Mouse (Mus musculus) spleen, adult 12 weeks (tissue): ENCODE measurements around the gene Tbc1d22a.
"Not testable (repeated sequence)": the region's sequence is repeated elsewhere in the genome, so short reads cannot be mapped to it uniquely, and the experiment has no call there.

Experiments
- DNase-seq: peaks from one replicate; pipeline ENCODE4 v3.0.0; 2022; ENCODE audit warnings: low spot score

Gene Tbc1d22a

DNA sequence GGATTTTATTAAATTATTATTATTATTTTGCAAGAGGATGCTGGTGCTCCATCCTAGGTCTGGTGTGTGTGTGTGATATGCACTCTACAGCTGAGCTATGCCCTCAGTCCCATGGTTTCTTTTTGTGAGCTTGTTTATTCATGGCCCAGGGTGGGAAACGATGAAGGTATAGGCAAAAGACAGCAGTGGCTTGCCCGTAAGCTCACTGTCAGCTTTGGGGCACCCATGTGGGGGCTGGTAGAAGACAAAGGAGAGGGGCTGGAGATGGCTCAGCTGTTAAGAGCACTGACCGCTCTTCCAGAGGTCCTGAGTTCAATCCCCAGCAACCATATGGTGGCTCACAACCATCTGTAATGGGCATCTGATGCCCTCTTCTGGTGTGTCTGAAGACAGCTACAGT, 32.9 kb upstream of the Tbc1d22a start:
- not testable (repeated sequence) for DNase-seq

DNA sequence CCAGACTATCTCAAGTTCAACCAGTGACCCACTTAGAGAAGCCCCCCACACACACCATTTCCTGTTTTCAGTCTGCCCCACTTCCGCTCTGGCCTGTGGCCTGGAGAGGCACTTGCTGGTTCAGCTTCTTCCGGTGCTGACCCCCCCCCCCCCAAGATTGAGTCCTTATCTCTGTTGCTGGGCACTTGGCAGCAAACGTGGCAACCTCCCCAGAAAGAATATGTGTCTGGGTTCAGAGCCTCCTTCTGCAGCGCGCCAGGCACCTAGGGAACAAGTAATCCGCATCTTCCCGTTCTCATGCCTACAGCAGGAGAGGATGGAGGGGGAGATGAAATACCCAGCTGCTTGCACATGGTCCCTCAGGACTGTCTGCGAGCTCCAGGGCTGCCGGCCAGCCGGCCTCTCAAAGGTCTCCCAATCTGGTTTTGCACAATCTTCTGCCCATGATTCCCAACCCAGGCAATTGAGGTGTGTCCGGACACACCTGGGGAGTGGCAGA, 32.3 kb upstream of the Tbc1d22a start:
- no peak for DNase-seq

- peak; percentile 63 for DNase-seq
These were observed 31.6 kb upstream of the Tbc1d22a start for GRCm38 (mm10) chr15:86182646-86183045.

GRCm38 (mm10) chr15:86183484-86183883, 30.8 kb upstream of the Tbc1d22a start:
- no peak for DNase-seq

GRCm38 (mm10) chr15:86184071-86184470, 30.2 kb upstream of the Tbc1d22a start:
- DNase-seq, result no peak

DNA sequence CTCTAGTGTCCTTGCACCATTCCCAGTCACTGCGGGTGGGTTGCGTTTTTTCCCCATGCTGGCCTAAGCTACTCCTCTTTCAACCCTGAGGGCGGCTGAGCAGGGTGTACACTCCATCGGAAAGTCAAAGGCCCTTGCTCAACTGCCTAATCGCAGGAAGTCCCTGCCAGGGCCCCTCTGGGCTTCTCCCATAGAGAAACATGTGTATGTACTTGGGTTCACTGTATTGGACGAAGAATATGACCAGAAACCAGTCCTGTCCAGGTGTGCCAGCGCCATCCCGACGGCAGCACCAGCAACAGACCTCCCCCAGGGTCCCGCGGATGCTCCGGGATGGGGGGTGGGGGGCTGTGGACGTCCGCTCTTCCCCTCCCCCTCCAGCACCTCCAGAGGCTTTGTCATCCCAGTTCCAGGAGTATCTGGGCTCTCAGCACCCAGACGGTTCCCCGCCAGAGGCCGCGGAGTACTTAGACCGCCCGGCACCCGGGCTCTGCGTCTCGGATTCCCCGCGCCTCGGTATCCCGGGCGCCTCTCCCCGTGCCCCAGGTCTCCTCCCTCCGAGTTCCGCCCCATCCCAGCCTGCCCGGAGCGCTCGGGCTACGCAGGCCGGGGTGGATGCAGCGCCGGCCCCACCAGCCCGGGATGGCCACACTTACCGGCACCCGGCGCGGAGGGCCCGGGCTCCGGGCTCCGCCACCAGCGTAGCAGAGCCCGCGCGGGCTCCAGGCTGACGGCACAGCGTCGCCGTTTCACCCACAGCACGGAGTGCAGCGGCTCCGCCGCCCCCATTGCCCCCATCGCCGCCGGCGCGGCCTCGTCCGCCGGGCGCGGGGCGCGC, 29.2 kb upstream of the Tbc1d22a start:
- DNase-seq, result no peak

- DNase-seq, result peak; percentile 43
These were observed 28.3 kb upstream of the Tbc1d22a start, which contains the start of gene Cerk for GRCm38 (mm10) chr15:86185689-86186569. Gene Cerk, minus strand, starts transcription at chr15:86186141.

GRCm38 (mm10) chr15:86186686-86187085, 27.6 kb upstream of the Tbc1d22a start:
- no peak for DNase-seq

DNA sequence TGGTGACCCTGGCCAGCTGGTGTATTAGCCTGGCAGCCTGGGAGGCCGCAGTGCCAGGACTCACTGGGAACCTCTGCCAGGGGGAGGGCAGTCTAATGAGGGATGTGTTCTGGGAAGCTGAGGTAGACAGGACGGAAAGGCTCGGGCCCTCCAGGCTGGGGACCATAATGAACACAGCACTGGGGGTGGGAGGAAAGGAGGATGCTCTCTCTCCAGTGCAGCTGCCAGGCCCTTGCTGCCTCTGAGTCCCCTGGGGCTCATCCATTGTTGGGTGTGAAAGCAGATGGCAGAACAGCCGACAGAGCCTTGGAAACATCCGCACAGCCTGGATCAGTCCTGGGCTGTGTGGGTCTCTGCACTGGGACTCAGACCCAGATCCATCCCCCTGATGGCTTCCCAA, 26.1 kb upstream of the Tbc1d22a start:
- DNase-seq, result no peak

DNA sequence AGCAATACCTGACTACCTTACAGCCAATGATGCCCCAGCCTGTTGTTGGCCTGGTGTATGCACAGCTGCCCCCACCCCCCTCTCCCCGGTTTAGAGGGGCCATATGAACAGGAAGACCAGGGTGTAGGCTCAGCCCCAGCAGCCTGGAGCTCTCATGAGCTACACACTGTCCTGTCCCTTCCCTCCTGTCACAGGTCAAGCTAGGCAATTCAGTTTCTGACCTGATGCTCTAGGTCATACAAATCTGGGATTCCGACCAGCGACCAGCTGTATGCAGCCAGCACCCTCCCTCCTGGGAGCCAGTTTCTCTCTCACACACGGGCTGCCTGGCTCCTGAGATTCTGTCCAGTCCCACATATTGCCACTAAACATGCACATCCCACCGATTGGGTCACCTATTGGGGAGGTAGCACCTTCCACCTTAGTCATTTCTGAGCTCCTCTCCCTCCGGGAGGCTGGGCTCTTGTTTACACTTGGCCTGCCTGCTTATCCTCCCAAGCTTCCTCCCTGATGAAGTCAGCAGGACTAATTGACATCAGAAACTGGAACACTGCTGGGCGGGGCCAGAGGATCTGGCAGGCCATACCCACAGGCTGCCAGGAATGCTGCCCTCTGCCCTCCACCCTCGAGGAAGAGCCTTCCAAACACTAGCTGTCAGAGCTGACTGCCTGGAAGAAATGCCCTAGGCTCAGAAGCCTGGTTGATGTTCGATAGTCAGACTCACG, 25.4 kb upstream of the Tbc1d22a start:
- no peak for DNase-seq

DNA sequence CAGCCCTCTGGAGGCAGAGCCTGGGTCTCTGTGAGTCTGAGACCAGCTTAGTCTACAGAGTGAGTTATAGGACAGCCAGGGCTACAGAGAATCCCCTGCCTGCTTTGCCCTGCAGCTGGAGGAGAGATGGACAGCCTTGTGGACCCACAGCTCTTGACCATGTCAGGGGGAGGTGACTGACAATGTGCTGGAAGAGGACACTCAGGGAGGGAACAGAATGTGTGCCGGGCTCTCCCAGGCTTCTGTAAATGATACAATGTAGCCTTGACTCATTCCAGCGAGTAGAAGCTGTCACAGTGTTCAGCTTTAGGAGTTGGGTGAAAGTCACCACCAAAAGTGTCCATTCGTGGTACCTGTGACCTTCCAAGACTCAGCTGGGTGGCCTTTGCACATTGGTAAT, 23.9 kb upstream of the Tbc1d22a start:
- no peak for DNase-seq

DNA sequence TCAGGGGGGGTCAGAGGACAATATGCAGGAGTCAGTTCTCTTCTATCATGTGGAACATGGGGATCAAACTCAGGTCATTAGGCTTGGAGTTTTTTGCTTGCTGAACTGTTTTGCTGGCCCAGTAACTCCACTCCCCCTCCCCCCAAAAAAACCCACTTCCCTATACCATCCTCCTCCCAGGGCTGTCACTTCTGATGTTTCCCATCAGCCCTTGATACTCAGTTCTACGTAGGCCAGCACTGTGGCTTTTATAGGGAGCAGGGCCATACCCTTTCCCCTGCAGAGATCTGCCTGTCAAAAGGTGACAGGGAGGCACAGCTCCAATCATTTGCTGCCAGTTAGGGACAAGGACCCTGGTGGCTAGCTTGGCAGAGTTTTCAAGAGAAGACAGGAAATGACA, 22.8 kb upstream of the Tbc1d22a start:
- no peak for DNase-seq

GRCm38 (mm10) chr15:86191933-86192332, 22.3 kb upstream of the Tbc1d22a start:
- DNase-seq, result no peak

DNA sequence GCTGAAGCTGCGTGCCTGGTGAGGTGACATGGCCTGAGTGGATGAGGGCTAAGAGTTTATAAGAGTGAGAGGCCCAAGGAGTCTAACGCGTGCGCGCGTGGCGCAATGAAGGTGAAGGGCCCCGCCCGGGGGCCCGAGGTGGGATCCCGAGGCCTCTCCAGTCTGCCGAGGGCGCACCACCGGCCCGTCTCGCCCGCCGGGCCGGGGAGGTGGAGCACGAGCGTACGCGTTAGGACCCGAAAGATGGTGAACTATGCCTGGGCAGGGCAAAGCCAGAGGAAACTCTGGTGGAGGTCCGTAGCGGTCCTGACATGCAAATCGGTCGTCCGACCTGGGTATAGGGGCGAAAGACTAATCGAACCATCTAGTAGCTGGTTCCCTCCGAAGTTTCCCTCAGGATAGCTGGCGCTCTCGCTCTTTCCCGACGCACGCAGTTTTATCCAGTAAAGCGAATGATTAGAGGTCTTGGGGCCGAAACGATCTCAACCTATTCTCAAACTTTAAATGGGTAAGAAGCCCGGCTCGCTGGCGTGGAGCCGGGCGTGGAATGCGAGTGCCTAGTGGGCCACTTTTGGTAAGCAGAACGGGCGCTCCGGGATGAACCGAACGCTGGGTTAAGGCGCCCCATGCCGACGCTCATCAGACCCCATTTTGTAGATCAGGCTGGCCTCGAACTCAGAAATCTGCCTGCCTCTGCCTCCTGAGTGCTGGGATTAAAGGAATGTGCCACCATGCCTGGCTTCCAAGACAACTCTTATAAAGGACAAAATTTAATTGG, 19.4 kb upstream of the Tbc1d22a start:
- not testable (repeated sequence) for DNase-seq

- DNase-seq, result no peak
These were observed 15.2 kb upstream of the Tbc1d22a start for GRCm38 (mm10) chr15:86199052-86199451.

DNA sequence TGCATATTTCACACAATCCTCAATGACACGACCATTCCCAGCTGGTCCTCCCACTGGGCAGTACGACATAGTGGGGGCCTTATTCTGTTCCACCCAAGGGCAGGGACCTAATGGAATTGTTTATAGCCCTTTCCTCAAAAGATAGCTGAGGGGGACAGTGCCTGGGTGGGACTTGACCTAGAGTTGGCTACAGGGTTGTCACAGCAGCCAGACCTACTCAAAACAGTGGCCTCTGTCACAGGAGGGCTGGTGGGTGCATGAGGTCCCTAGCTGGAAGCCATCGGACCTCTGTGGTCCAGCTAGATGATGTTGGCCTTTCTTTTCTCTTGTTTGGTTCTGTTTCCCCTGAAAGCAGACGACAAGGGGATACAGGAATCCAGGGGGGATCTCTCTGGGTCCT, 14.8 kb upstream of the Tbc1d22a start:
- DNase-seq, result no peak

DNA sequence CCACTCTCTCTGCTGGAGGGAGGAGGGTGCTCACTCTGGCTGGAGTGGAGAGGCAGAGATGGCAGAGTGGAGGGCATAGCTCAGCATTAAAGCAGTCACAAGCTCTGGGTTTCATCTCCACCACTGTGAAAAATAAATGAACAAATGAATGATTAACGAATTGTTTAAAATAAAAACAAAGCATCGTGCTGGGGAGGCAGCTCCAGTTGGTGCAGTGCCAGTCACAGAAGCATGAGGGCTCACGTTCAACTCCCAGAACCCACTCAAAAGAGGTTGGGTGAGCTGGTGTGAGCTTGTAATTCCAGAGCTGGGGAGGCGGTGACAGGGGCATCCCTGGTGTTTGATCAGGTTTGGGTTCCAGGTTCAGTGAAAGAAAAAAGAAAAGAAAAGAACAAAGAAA, 14.1 kb upstream of the Tbc1d22a start:
- no peak for DNase-seq

GRCm38 (mm10) chr15:86201095-86201494, 13.2 kb upstream of the Tbc1d22a start:
- no peak for DNase-seq

DNA sequence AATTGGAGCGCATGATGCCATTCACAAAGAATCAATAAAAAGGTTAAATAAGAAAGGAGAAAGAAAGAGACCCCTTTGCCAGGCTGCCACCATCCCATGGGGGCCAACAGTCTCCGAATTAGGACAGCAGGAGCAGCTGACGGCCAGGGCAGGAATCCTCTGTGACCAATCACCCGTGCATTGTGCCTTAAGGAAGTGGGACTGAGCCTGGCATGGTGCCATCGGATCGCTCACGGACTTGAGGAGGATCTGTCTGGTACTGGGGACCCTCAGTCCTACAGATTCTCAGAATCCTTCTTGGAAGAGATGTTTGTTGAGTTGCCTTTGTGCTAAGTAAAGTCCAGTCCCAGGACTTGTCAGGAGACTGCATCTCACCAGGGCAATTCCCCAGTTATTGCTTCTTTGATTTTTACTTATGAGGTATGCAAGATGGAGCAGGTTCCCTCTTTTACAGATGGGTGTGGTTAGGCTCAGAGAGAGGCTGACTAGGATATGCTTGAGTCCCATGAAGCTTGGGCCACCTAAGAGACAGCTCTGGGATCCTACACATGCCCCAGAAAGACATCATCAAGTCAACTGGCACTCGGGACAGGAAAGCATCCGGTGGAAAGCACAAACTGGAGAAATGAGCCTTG, 12.4 kb upstream of the Tbc1d22a start:
- DNase-seq, result no peak

DNA sequence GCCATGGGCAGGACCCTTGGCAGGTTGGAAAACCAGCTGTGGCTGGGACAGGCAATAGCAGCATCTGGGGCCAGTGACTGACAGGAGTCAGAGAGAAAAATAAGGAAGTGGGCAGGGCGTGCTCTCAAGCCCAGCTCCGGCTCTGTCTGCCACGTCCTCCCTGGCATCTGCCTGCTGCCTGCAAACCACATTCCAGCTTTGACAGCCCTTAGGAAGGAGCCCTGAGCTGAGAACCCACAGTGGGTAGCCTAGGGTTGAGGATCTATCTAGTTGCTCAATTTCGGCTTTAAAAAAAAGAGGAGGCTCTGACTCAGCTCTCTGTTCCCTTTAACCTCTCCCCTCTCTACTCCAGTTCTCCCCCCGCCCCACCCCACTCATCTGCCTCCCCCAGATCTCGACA, 11.6 kb upstream of the Tbc1d22a start:
- DNase-seq, result no peak

- DNase-seq, result no peak
These were observed 10.9 kb upstream of the Tbc1d22a start for GRCm38 (mm10) chr15:86203292-86203793.
